8 mouse cellular contexts compared by ENCODE assay signal in genomic region chr16:77028687-77029417, GRCm38 (mm10). TPM values are rescaled to one million over a fixed set of nuclear protein-coding genes. Genes with fewer than 3 reads are reported as not detected.
DNase-seq lines count a peak whose midpoint lies in the region; ATAC-seq and TF ChIP-seq lines count a peak whose summit lies in the region.

No protein-coding gene starts in this region.

- peak overlapping the region; percentile 36 for H3K4me3 ChIP-seq in cerebellum, adult 2 months (replicated peaks; ENCODE audit: insufficient read depth, low read depth, low read length)
- no peak overlapping the region for H3K4me3 ChIP-seq in kidney, embryonic 16.5 days (ENCODE audit: low read length)
- H3K4me3 ChIP-seq in lung, adult 2 months (replicated peaks; ENCODE audit: extremely low read depth, low read depth, low read length), result no peak overlapping the region

- H3K4me1 ChIP-seq in cerebellum, adult 2 months (ENCODE audit: control insufficient read depth, insufficient read depth, low read length), result peaks cover 5% of the 10 kb centered on the region
- H3K4me1 ChIP-seq in kidney, embryonic 16.5 days (ENCODE audit: insufficient read depth, low read length), result peaks cover 33% of the 10 kb centered on the region
- peaks cover 17% of the 10 kb centered on the region for H3K4me1 ChIP-seq in lung, adult 2 months (ENCODE audit: control insufficient read depth, insufficient read depth, low read length)

- peaks cover 20% of the 10 kb centered on the region for H3K36me3 ChIP-seq in kidney, embryonic 16.5 days (ENCODE audit: insufficient read depth, low read length)

- peak overlapping the region; percentile 12; the same call in 1 of the 2 replicates for H3K4me2 ChIP-seq in kidney, embryonic 16.5 days (replicated peaks; ENCODE audit: low read depth, low read length)

- peak; percentile 54 for DNase-seq in ovary, adult 18-20 months (ENCODE audit: low spot score)
- DNase-seq in ovary, postnatal 10 days (ENCODE audit: low spot score), result no peak
- DNase-seq in cerebellum, adult 2 months, result peak; percentile 74 to 77
- DNase-seq in heart, adult 8-10 months (ENCODE audit: low spot score), result peak; percentile 61
- peak; percentile 43 for DNase-seq in lung, adult 2 months
- peak; percentile 67 for DNase-seq in testis, postnatal 10 days (ENCODE audit: low spot score)
- DNase-seq in yolk sac, embryonic 10.5 days (ENCODE audit: low spot score), result no peak

- TF ChIP-seq POLR2A in cerebellum, adult 2 months (IDR thresholded peaks at IDR 0.05; ENCODE audit: borderline replicate concordance, insufficient read depth, low read length), result no peak
- TF ChIP-seq POLR2A in lung, adult 2 months (IDR thresholded peaks at IDR 0.05; ENCODE audit: borderline replicate concordance, extremely low read depth, low read depth, low read length), result no peak

- peak; percentile 63; the same call in 1 of the 2 replicates for ATAC-seq in kidney, embryonic 16.5 days (ENCODE audit: low FRiP score, low TSS enrichment)

- peaks cover 19% of the 10 kb centered on the region for H3K9me3 ChIP-seq in kidney, embryonic 16.5 days (ENCODE audit: low read length)

- H3K27me3 ChIP-seq in cerebellum, adult 2 months (ENCODE audit: control insufficient read depth, insufficient read depth, low read length), result no peaks in the 10 kb centered on the region
- no peaks in the 10 kb centered on the region for H3K27me3 ChIP-seq in kidney, embryonic 16.5 days (ENCODE audit: insufficient read depth, low read length)

- no peak for TF ChIP-seq CTCF in cerebellum, adult 2 months (IDR thresholded peaks at IDR 0.05; ENCODE audit: borderline replicate concordance, insufficient read depth, low read depth, low read length)
- no peak for TF ChIP-seq CTCF in lung, adult 2 months (IDR thresholded peaks at IDR 0.05; ENCODE audit: insufficient read depth, low read length)

- peak overlapping the region; percentile 26 for H3K9ac ChIP-seq in kidney, embryonic 16.5 days (replicated peaks; ENCODE audit: low read length)

- WGBS in cerebellum, adult 2 months, result 21% methylated on average over 10 of the region's 10 CpGs
- WGBS in kidney, embryonic 16.5 days, result 54% methylated on average over 10 of the region's 10 CpGs
- 35% methylated on average over 10 of the region's 10 CpGs for WGBS in lung, adult 2 months

- H3K27ac ChIP-seq in cerebellum, adult 2 months (ENCODE audit: insufficient read depth, low read length), result no peak overlapping the region
- H3K27ac ChIP-seq in kidney, embryonic 16.5 days (ENCODE audit: low read length), result peak overlapping the region; percentile 50; the same call in 1 of the 2 replicates

RNA-seq across cellular contexts. Expression of gene Usp25, which starts 15.3 kb away (rescaled TPM):
- polyA plus RNA-seq in cerebellum, adult 2 months (2012; rRNA removed), result 20.2 and 20.5 TPM in 2 replicates
- 10 to 100 TPM; 63.7 to 71.6 (median 65.6) TPM for total RNA-seq in heart, adult 8-10 months (2022)
- 10.8 and 20.1 TPM in 2 replicates for polyA plus RNA-seq in kidney, embryonic 16.5 days (2015; fragmentation: Nextera tagmentation; extraction: Ambion mirVana)
- 16.9 and 22.2 TPM in 2 replicates for polyA plus RNA-seq in lung, adult 2 months (2012; rRNA removed)

Comparison
In these comparisons a context has a peak if more than half of its experiments do, and no peak if none do; other contexts are left out.
1. DNase-seq: peak in ovary, adult 18-20 months (single experiment), cerebellum, adult 2 months (2 of 2), heart, adult 8-10 months (single experiment), lung, adult 2 months (single experiment) and testis, postnatal 10 days (single experiment); none in ovary, postnatal 10 days (single experiment) and yolk sac, embryonic 10.5 days (single experiment).